Mouse (Mus musculus) E14TG2a.4 (cell line): ENCODE measurements around the gene Fam78a.

Source experiments
- H3K27me3 ChIP-seq: 2 replicates; pipeline ENCODE4 v1.6.1; 2014; ENCODE audit warnings: low read length, control low read depth; ENCODE audit not compliant: insufficient read depth
- H3K36me3 ChIP-seq: 2 replicates; pipeline ENCODE4 v1.6.1; 2014; ENCODE audit warnings: low read length, control low read depth; ENCODE audit not compliant: insufficient read depth
- H3K4me1 ChIP-seq: replicated peaks from 2 replicates; pipeline ENCODE4 v1.6.1; 2014; ENCODE audit warnings: low read depth, low read length, control low read depth
- H3K4me3 ChIP-seq: replicated peaks from 2 replicates; pipeline ENCODE4 v1.5.1; 2014; ENCODE audit warnings: mild to moderate bottlenecking, low read length
- H3K9me3 ChIP-seq: 2 replicates; pipeline ENCODE4 v1.6.1; 2014; ENCODE audit warnings: low read length, control low read depth
- CTCF ChIP-seq: conservative IDR thresholded peaks from 2 replicates; pipeline ENCODE4 v1.5.1; 2014; ENCODE audit warnings: low read length
- NANOG ChIP-seq: IDR thresholded peaks from 2 replicates; pipeline ENCODE4 v1.6.1; 2014; ENCODE audit warnings: borderline replicate concordance, low read length, mixed read lengths
- POU5F1 ChIP-seq: IDR thresholded peaks from 2 replicates; pipeline ENCODE4 v1.6.1; 2014; ENCODE audit warnings: low read length, borderline replicate concordance

The Fam78a gene

DNA sequence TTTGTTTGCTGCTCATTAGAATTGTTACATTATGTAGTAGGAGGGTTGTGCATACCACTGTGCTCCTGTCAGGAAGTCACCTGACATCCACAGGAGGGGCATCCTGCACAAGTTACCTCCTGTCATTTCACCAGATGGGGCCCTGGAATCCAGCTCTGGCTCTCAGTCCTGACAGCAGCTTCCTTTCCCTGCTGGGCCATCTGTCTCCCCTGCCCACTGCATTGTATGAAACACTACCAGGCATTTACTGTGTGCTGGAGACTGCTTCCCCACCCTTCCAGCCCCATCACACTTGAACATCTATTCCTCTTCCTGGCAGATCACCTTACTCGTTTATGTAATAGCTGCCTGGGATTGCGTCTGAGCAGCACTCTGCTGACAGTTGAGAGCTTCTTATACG is 55.0 kb downstream of the Fam78a start:
- Histone ChIP-seq H3K9me3 (no peaks in the 10 kb centered on the region), H3K27me3 (no peaks in the 10 kb centered on the region), H3K36me3 (peaks cover 96% of the 10 kb centered on the region), H3K4me1 (peaks cover 36% of the 10 kb centered on the region), H3K4me3 (no peak overlapping the region)
- no peak for TF ChIP-seq CTCF
- TF ChIP-seq NANOG = no peak
- TF ChIP-seq POU5F1 = no peak

GRCm38 (mm10) chr2:32024372-32024771 is 60.3 kb downstream of the Fam78a start:
- H3K4me3 ChIP-seq = no peak overlapping the region
- peaks cover 19% of the 10 kb centered on the region for H3K4me1 ChIP-seq
- H3K36me3 ChIP-seq = peaks cover 96% of the 10 kb centered on the region
- H3K9me3 ChIP-seq = no peaks in the 10 kb centered on the region
- H3K27me3 ChIP-seq = no peaks in the 10 kb centered on the region
- TF ChIP-seq POU5F1 (no peak), NANOG (no peak), CTCF (no peak)

DNA sequence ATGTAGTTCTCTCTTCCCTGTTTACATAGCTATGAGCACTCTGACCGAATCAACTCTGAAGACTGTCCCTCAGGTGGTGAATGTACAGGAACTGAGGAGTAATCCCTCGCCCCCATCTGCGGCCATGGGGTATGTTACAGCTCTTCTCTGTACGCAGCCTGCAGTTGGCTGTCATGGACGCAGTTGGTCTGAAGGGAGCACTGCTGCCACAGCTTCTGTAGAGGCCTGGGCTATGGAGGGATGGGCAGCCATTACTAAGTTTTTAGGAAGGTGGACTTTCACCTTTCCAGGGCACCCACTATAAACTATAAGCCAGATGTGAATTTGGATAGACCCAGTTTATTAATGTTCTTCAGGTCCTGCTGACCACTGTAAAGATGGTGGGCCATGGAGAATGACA is 64.4 kb downstream of the Fam78a start:
- Histone ChIP-seq H3K27me3 (no peaks in the 10 kb centered on the region), H3K36me3 (peaks cover 100% of the 10 kb centered on the region), H3K9me3 (no peaks in the 10 kb centered on the region), H3K4me3 (no peak overlapping the region), H3K4me1 (no peaks in the 10 kb centered on the region)
- no peak for TF ChIP-seq CTCF
- no peak for TF ChIP-seq POU5F1
- no peak for TF ChIP-seq NANOG

GRCm38 (mm10) chr2:32019704-32020103 is 65.0 kb downstream of the Fam78a start:
- TF ChIP-seq NANOG = no peak
- TF ChIP-seq POU5F1 = no peak
- no peak for TF ChIP-seq CTCF
- no peaks in the 10 kb centered on the region for H3K4me1 ChIP-seq
- peaks cover 99% of the 10 kb centered on the region for H3K36me3 ChIP-seq
- H3K9me3 ChIP-seq = no peaks in the 10 kb centered on the region
- H3K27me3 ChIP-seq = no peaks in the 10 kb centered on the region
- no peak overlapping the region for H3K4me3 ChIP-seq

- TF ChIP-seq NANOG (no peak), POU5F1 (no peak), CTCF (no peak)
- Histone ChIP-seq H3K27me3 (no peaks in the 10 kb centered on the region), H3K36me3 (peaks cover 94% of the 10 kb centered on the region), H3K4me1 (peaks cover 59% of the 10 kb centered on the region), H3K4me3 (no peak overlapping the region), H3K9me3 (no peaks in the 10 kb centered on the region)
These were observed 75.9 kb downstream of the Fam78a start for GRCm38 (mm10) chr2:32008716-32009115.

DNA sequence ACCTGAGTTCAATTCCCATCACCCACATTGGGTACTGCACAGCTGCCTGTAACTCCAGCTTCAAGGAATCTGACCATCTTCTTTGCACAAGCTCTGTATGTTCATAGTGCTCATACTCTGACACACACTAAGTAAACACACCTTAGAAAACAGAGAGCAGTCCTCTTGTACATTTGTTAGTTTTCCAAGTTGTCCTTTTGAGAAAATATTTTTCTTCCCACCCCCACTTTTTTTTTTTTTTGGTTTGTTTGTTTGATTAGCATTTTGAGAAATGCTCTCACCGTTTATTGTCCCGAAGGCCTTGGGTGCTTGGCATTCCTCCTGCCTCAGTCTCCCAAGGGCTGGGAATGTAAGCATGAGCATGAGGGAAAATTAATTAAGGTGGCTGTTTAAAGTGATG is 76.3 kb downstream of the Fam78a start:
- Histone ChIP-seq H3K4me1 (peaks cover 59% of the 10 kb centered on the region), H3K4me3 (no peak overlapping the region), H3K9me3 (no peaks in the 10 kb centered on the region), H3K36me3 (peaks cover 94% of the 10 kb centered on the region), H3K27me3 (no peaks in the 10 kb centered on the region)
- TF ChIP-seq CTCF (no peak), NANOG (no peak), POU5F1 (no peak)
